Mouse (Mus musculus) midbrain, postnatal 0 days (tissue): ENCODE results near the gene Trim62. TPM values are rescaled to one million over a fixed set of nuclear protein-coding genes. Genes with fewer than 3 reads are reported as not detected.

Experiments
- ATAC-seq: fragments of 200-750 bp; cut with Nextera tagmentation; 2 replicates; pipeline ENCODE4 v1.8.0; 2017; ENCODE audit warnings: moderate number of reproducible peaks, mild to moderate bottlenecking, moderate TSS enrichment, moderate library complexity; ENCODE audit not compliant: low FRiP score
- DNase-seq: peaks from one replicate; pipeline ENCODE4 v3.0.0-alpha.2; 2015; ENCODE audit warnings: low spot score
- H3K27ac ChIP-seq: fragments of 300-500 bp; sonication (generic); 2 replicates; pipeline ENCODE4 v1.5.1; 2014; ENCODE audit warnings: low read depth, mild to moderate bottlenecking, low read length, mixed read lengths
- H3K27me3 ChIP-seq: fragments of 300-500 bp; sonication (generic); 2 replicates; pipeline ENCODE4 v1.6.1; 2014; ENCODE audit warnings: low read length, control low read depth, mixed read lengths; ENCODE audit not compliant: insufficient read depth
- H3K36me3 ChIP-seq: fragments of 300-500 bp; sonication (generic); 2 replicates; pipeline ENCODE4 v1.6.1; 2014; ENCODE audit warnings: low read length, control low read depth, mixed read lengths; ENCODE audit not compliant: insufficient read depth
- H3K4me1 ChIP-seq: fragments of 300-500 bp; sonication (generic); 2 replicates; pipeline ENCODE4 v1.6.1; 2014; ENCODE audit warnings: mild to moderate bottlenecking, control low read depth, antibody characterized with exemption, low read length, mixed read lengths; ENCODE audit not compliant: insufficient read depth
- H3K4me2 ChIP-seq: fragments of 300-500 bp; sonication (generic); 2 replicates; pipeline ENCODE4 v1.6.1; 2014; ENCODE audit warnings: low read depth, mild to moderate bottlenecking, low read length, mixed read lengths; ENCODE audit not compliant: poor library complexity, severe bottlenecking
- H3K4me3 ChIP-seq: fragments of 300-500 bp; sonication (generic); 2 replicates; pipeline ENCODE4 v1.5.1; 2014; ENCODE audit warnings: low read depth, mild to moderate bottlenecking, low read length, moderate library complexity
- H3K9ac ChIP-seq: fragments of 300-500 bp; sonication (generic); replicated peaks from 2 replicates; pipeline ENCODE4 v1.6.1; 2014; ENCODE audit warnings: mild to moderate bottlenecking, low read length, moderate library complexity, mixed read lengths; ENCODE audit not compliant: poor library complexity, severe bottlenecking
- H3K9me3 ChIP-seq: fragments of 300-500 bp; sonication (generic); 2 replicates; pipeline ENCODE4 v1.6.1; 2016; ENCODE audit warnings: low read length, control low read depth
- CTCF ChIP-seq: IDR thresholded peaks from 2 replicates; pipeline ENCODE4 v1.5.1; 2016; ENCODE audit warnings: antibody characterized with exemption, mild to moderate bottlenecking
- WGBS: fragments of 180-500 bp; shearing (Covaris S2); extraction: QIAGEN DNeasy Blood & Tissue Kit; methylation state at CpG from one replicate; pipeline ENCODE4 v1.1.7; 2014; 5-methylcytosine and 5-hydroxymethylcytosine counted together
- polyA plus RNA-seq: library from polyadenylated mRNA; unstranded; fragments of >200 nt; fragmentation: Nextera tagmentation; extraction: Ambion mirVana; gene quantifications from 2 replicates; pipeline ENCODE4 v1.2.1, GENCODE M21; 2015
- total RNA-seq: library from RNA; depleted of rRNA; stranded (reverse); fragments of >200 nt; gene quantifications from 2 replicates; pipeline ENCODE4 v1.2.3, GENCODE M21; 2014

The Trim62 gene
- total and polyA plus RNA-seq, 2 experiments from 2014 or later, result 25.2 to 26.8 TPM

- H3K36me3 ChIP-seq, result peaks cover 19% of the 10 kb centered on the region; the same call in 1 of the 2 replicates
- H3K27me3 ChIP-seq, result no peaks in the 10 kb centered on the region
- H3K4me2 ChIP-seq, result no peak overlapping the region
- WGBS, result 29% methylated on average over 4 of the region's 4 CpGs
- no peak overlapping the region for H3K4me3 ChIP-seq
- ATAC-seq (no peak), DNase-seq (no peak)
- no peak overlapping the region for H3K27ac ChIP-seq
- no peak overlapping the region for H3K9ac ChIP-seq
- TF ChIP-seq CTCF, result no peak
- H3K4me1 ChIP-seq, result no peaks in the 10 kb centered on the region
- no peaks in the 10 kb centered on the region for H3K9me3 ChIP-seq
Observed at GRCm38 (mm10) chr4:128913794-128914193, 30.4 kb downstream of the Trim62 start.

GRCm38 (mm10) chr4:128917119-128917518 lies 33.7 kb downstream of the Trim62 start:
- Histone ChIP-seq H3K4me2 (no peak overlapping the region), H3K4me1 (no peaks in the 10 kb centered on the region), H3K27me3 (no peaks in the 10 kb centered on the region), H3K9me3 (no peaks in the 10 kb centered on the region), H3K27ac (no peak overlapping the region), H3K4me3 (no peak overlapping the region), H3K9ac (no peak overlapping the region), H3K36me3 (0 out of 2 replicates have a peak, but pooled peaks cover 2% of the 10 kb centered on the region)
- WGBS, result 64% methylated on average over 3 of the region's 3 CpGs
- no peak for DNase-seq
- TF ChIP-seq CTCF, result no peak
- ATAC-seq, result no peak

GRCm38 (mm10) chr4:128917756-128918155 lies 34.4 kb downstream of the Trim62 start:
- Histone ChIP-seq H3K9me3 (no peaks in the 10 kb centered on the region), H3K27me3 (no peaks in the 10 kb centered on the region), H3K4me2 (no peak overlapping the region), H3K9ac (no peak overlapping the region), H3K36me3 (no peaks in the 10 kb centered on the region), H3K4me1 (no peaks in the 10 kb centered on the region), H3K4me3 (no peak overlapping the region), H3K27ac (no peak overlapping the region)
- ATAC-seq, result no peak
- no peak for DNase-seq
- WGBS, result 71% methylated on average over 6 of the region's 6 CpGs
- TF ChIP-seq CTCF, result no peak

GRCm38 (mm10) chr4:128918187-128918586 lies 34.8 kb downstream of the Trim62 start:
- no peak for DNase-seq
- WGBS, result 62% methylated on average over 3 of the region's 3 CpGs
- no peak overlapping the region for H3K27ac ChIP-seq
- no peaks in the 10 kb centered on the region for H3K4me1 ChIP-seq
- no peaks in the 10 kb centered on the region for H3K36me3 ChIP-seq
- H3K4me3 ChIP-seq, result no peak overlapping the region
- no peak for TF ChIP-seq CTCF
- no peaks in the 10 kb centered on the region for H3K9me3 ChIP-seq
- H3K9ac ChIP-seq, result no peak overlapping the region
- no peaks in the 10 kb centered on the region for H3K27me3 ChIP-seq
- no peak for ATAC-seq
- no peak overlapping the region for H3K4me2 ChIP-seq

DNA sequence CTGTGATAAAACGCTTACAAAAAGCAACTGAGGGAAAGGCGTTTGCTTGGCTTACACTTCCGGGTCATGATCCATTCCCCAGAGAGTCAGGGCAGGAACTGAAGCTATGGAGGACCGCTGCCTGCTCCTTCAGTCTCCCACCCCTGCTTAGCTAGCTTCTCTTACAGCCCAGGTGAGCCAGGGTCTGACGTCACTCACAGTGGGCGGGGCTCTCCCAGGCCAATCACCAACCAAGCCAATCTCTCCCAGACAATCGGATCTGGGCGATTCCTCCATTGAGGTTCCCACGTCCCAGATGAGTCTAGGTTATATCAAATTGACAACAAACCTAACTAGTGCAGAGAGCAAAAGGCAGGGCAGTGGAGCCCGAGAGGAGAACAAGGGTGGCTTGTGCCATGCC lies 35.7 kb downstream of the Trim62 start:
- no peak overlapping the region for H3K27ac ChIP-seq
- ATAC-seq, result no peak
- no peaks in the 10 kb centered on the region for H3K36me3 ChIP-seq
- no peak overlapping the region for H3K9ac ChIP-seq
- no peak overlapping the region for H3K4me2 ChIP-seq
- DNase-seq, result no peak
- no peak overlapping the region for H3K4me3 ChIP-seq
- TF ChIP-seq CTCF, result no peak
- no peaks in the 10 kb centered on the region for H3K4me1 ChIP-seq
- H3K27me3 ChIP-seq, result no peaks in the 10 kb centered on the region
- no peaks in the 10 kb centered on the region for H3K9me3 ChIP-seq
- 35% methylated on average over 10 of the region's 10 CpGs for WGBS

GRCm38 (mm10) chr4:128923603-128924002 lies 40.2 kb downstream of the Trim62 start:
- Histone ChIP-seq H3K4me3 (no peak overlapping the region), H3K9me3 (no peaks in the 10 kb centered on the region), H3K27me3 (no peaks in the 10 kb centered on the region), H3K4me1 (no peaks in the 10 kb centered on the region), H3K9ac (no peak overlapping the region), H3K4me2 (no peak overlapping the region), H3K27ac (no peak overlapping the region), H3K36me3 (no peaks in the 10 kb centered on the region)
- no peak for DNase-seq
- WGBS, result 89% methylated on average over 3 of the region's 3 CpGs
- no peak for TF ChIP-seq CTCF
- ATAC-seq, result no peak
